11 mouse cellular contexts compared by ENCODE assay signal in genomic region chr12:73040563-73041255, GRCm38 (mm10). TPM values are rescaled to one million over a fixed set of nuclear protein-coding genes. Genes with fewer than 3 reads are reported as not detected.
DNase-seq lines count a peak whose midpoint lies in the region; ATAC-seq lines count a peak whose summit lies in the region.
"Had no signal": no experiment of that assay in that cellular context is flagged by ENCODE, and none has a peak within 500 bp of the region (broad histone marks: within the 10 kb centered on the region; RNA-seq: fewer than 3 reads in every experiment).

No protein-coding gene starts in this region.

- DNase-seq in heart, postnatal 25 days (ENCODE audit: low spot score) = no peak
- peak; percentile 13 for DNase-seq in right cerebral cortex, postnatal 4 days
- DNase-seq in right cerebral cortex, postnatal 36 days (ENCODE audit: low spot score in 2 of 2) = no peak
- DNase-seq in MN1 (ENCODE audit: low spot score) = no peak
- no peak for DNase-seq in right cerebral cortex, adult 18-20 months
- DNase-seq: adrenal gland, adult 2 months; cerebellum, adult 9-11 months; kidney, adult 8-10 months; thymus, adult 2 months had no signal

- no peak overlapping the region for H3K4me3 ChIP-seq in heart, embryonic 11.5 days (ENCODE audit: low read depth, low read length)
- 0 out of 2 replicates have a peak overlapping the region, but pooled peaks have one; percentile 4 for H3K4me3 ChIP-seq in hindbrain, embryonic 13.5 days

- H3K4me1 ChIP-seq in heart, embryonic 11.5 days (ENCODE audit: control insufficient read depth, insufficient read depth, low read length) = peaks cover 6% of the 10 kb centered on the region
- peaks cover 15% of the 10 kb centered on the region for H3K4me1 ChIP-seq in hindbrain, embryonic 13.5 days (replicated peaks)

- H3K9me3 ChIP-seq in heart, embryonic 11.5 days (replicated peaks; ENCODE audit: control insufficient read depth, low read length) = no peaks in the 10 kb centered on the region
- H3K9me3 ChIP-seq in hindbrain, embryonic 13.5 days = no peaks in the 10 kb centered on the region

- WGBS in heart, embryonic 11.5 days (ENCODE audit: insufficient replicate concordance) = 1% methylated on average over 27 of the region's 27 CpGs
- WGBS in hindbrain, embryonic 13.5 days = under 1% methylated on average over 27 of the region's 27 CpGs

- no peak overlapping the region for H3K9ac ChIP-seq in heart, embryonic 11.5 days (ENCODE audit: low read depth, low read length)
- no peak overlapping the region; the same call in 1 of the 2 replicates for H3K9ac ChIP-seq in hindbrain, embryonic 13.5 days

- H3K27ac ChIP-seq in heart, embryonic 11.5 days (ENCODE audit: low read depth, low read length) = no peak overlapping the region
- no peak overlapping the region for H3K27ac ChIP-seq in hindbrain, embryonic 13.5 days

- H3K36me3 ChIP-seq in heart, embryonic 11.5 days (ENCODE audit: control insufficient read depth, insufficient read depth, low read length) = no peaks in the 10 kb centered on the region
- H3K36me3 ChIP-seq in hindbrain, embryonic 13.5 days = no peaks in the 10 kb centered on the region

- ATAC-seq in heart, embryonic 11.5 days (replicated peaks; ENCODE audit: insufficient number of reproducible peaks, low FRiP score, low TSS enrichment) = no peak
- no peak for ATAC-seq in hindbrain, embryonic 13.5 days (ENCODE audit: low FRiP score)

- peak overlapping the region; percentile 27; the same call in 1 of the 2 replicates for H3K4me2 ChIP-seq in heart, embryonic 11.5 days
- H3K4me2 ChIP-seq in hindbrain, embryonic 13.5 days = peak overlapping the region; percentile 21; the same call in 1 of the 2 replicates

- peaks cover 84% of the 10 kb centered on the region for H3K27me3 ChIP-seq in heart, embryonic 11.5 days (ENCODE audit: control insufficient read depth, insufficient read depth, low read length)
- peaks cover 92% of the 10 kb centered on the region for H3K27me3 ChIP-seq in hindbrain, embryonic 13.5 days

- intact Hi-C loops in heart, postnatal 25 days (cut with DNase I) = no loop called here

RNA-seq across cellular contexts. Expression of gene Six1, which starts 13.0 kb away (rescaled TPM):
- 1.3 and 2.3 TPM in 2 replicates for polyA plus RNA-seq in heart, embryonic 11.5 days (2014; fragmentation: Nextera tagmentation; extraction: Ambion mirVana)
- 1 to 10 TPM in 1 of 2 experiments, under 1 TPM in 1; 0.81 to 1.0 TPM for total RNA-seq in heart, postnatal 25 days (2021)
- polyA plus RNA-seq in hindbrain, embryonic 13.5 days (2015; fragmentation: Nextera tagmentation; extraction: Ambion mirVana) = 2.6 and 5.7 TPM in 2 replicates
